Mouse (Mus musculus) testis, adult 2 months (tissue): Measurements from ENCODE around the gene Olfm2.

ENCODE experiments used
- CTCF ChIP-seq: fragments of 200-500 bp; IDR thresholded peaks from 2 replicates; pipeline ENCODE4 v1.5.1; 2012; ENCODE audit warnings: low read depth, mild to moderate bottlenecking, inconsistent platforms, low read length, moderate library complexity; ENCODE audit not compliant: control insufficient read depth, insufficient read depth, insufficient replicate concordance
- POLR2A ChIP-seq: fragments of 200-500 bp; IDR thresholded peaks from 2 replicates; pipeline ENCODE4 v1.6.1; 2012; ENCODE audit warnings: low read depth, mild to moderate bottlenecking, inconsistent platforms, low read length, moderate library complexity; ENCODE audit not compliant: control insufficient read depth

- TF ChIP-seq CTCF, result no peak
- no peak for TF ChIP-seq POLR2A
Measured at GRCm38 (mm10) chr9:20794108-20794806, 48.1 kb upstream of the Olfm2 start.
